Comparison of ENCODE assay signal across 28 mouse cellular contexts in the genomic region with DNA sequence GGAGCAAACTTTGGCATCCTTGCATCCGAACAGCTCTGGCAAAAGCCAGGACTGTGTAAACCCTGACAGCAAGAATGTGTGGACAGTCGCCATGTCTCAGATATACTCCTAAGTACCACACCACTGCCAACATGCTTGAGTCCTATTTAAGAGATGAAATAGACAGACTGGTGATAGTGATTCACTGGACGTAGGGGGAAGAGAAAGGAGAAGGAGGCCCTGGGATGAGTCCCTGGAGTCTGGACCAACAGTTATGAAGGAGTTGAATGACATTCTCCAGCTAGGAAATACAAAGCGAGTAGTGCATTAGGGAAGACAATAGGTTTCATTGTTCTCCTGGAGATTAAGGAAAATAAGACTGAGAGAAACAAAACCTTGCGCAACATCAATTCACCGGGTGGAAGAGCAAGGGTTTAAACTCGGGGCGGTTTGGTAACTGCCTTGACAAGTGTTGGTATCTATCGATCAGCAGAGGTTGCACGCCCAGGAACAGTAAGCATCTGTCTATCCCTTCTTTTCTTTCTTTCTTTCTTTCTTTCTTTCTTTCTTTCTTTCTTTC. TPM values are rescaled to one million over a fixed set of nuclear protein-coding genes. Genes with fewer than 3 reads are reported as not detected.
DNase-seq lines count a peak whose midpoint lies in the region; ATAC-seq and TF ChIP-seq lines count a peak whose summit lies in the region.
"Had no signal": no experiment of that assay in that cellular context is flagged by ENCODE, and none has a peak within 500 bp of the region (broad histone marks: within the 10 kb centered on the region; RNA-seq: fewer than 3 reads in every experiment).

No protein-coding gene starts in this region.

- no peak for TF ChIP-seq CTCF in intestine, postnatal 0 days (IDR thresholded peaks at IDR 0.05; ENCODE audit: low read depth)
- TF ChIP-seq CTCF in midbrain, postnatal 0 days (IDR thresholded peaks at IDR 0.05), result no peak

- H3K27ac ChIP-seq in intestine, embryonic 14.5 days (ENCODE audit: low read depth), result no peak overlapping the region
- no peak overlapping the region for H3K27ac ChIP-seq in intestine, postnatal 0 days (ENCODE audit: low read depth, low read length)
- H3K27ac ChIP-seq in midbrain, postnatal 0 days (ENCODE audit: low read depth, low read length), result no peak overlapping the region
- H3K27ac ChIP-seq: embryonic facial prominence, embryonic 12.5 days; embryonic facial prominence, embryonic 15.5 days; forebrain, embryonic 10.5 days; forebrain, embryonic 13.5 days; hindbrain, embryonic 12.5 days; hindbrain, embryonic 15.5 days had no signal

- no peak overlapping the region for H3K4me2 ChIP-seq in intestine, embryonic 14.5 days (ENCODE audit: low read length)
- H3K4me2 ChIP-seq in intestine, postnatal 0 days (replicated peaks; ENCODE audit: low read depth), result no peak overlapping the region
- no peak overlapping the region for H3K4me2 ChIP-seq in midbrain, postnatal 0 days (ENCODE audit: low read depth, low read length, poor library complexity, severe bottlenecking)
- H3K4me2 ChIP-seq: embryonic facial prominence, embryonic 12.5 days; embryonic facial prominence, embryonic 15.5 days; forebrain, embryonic 13.5 days; heart, embryonic 11.5 days; hindbrain, embryonic 12.5 days; hindbrain, embryonic 15.5 days had no signal

- H3K27me3 ChIP-seq in intestine, embryonic 14.5 days (replicated peaks; ENCODE audit: control insufficient read depth, insufficient read depth, low read length), result no peaks in the 10 kb centered on the region
- H3K27me3 ChIP-seq in intestine, postnatal 0 days (replicated peaks; ENCODE audit: control insufficient read depth, insufficient read depth, low read length), result no peaks in the 10 kb centered on the region
- no peaks in the 10 kb centered on the region for H3K27me3 ChIP-seq in midbrain, postnatal 0 days (ENCODE audit: insufficient read depth, low read length)
- H3K27me3 ChIP-seq: embryonic facial prominence, embryonic 12.5 days; embryonic facial prominence, embryonic 15.5 days; forebrain, embryonic 13.5 days; hindbrain, embryonic 12.5 days; hindbrain, embryonic 15.5 days had no signal

- H3K36me3 ChIP-seq in intestine, embryonic 14.5 days (ENCODE audit: control insufficient read depth, insufficient read depth, low read length), result no peaks in the 10 kb centered on the region
- H3K36me3 ChIP-seq in intestine, postnatal 0 days (ENCODE audit: control insufficient read depth, insufficient read depth), result no peaks in the 10 kb centered on the region
- no peaks in the 10 kb centered on the region for H3K36me3 ChIP-seq in midbrain, postnatal 0 days (ENCODE audit: insufficient read depth, low read length)
- H3K36me3 ChIP-seq: embryonic facial prominence, embryonic 12.5 days; embryonic facial prominence, embryonic 15.5 days; forebrain, embryonic 10.5 days; hindbrain, embryonic 12.5 days; hindbrain, embryonic 15.5 days had no signal

- no peak for ATAC-seq in intestine, embryonic 14.5 days (replicated peaks; ENCODE audit: low FRiP score, low TSS enrichment, low read depth)
- ATAC-seq in intestine, postnatal 0 days, result no peak
- no peak for ATAC-seq in erythroblast, adult 5-6 weeks (replicated peaks; ENCODE audit: low FRiP score, poor library complexity, severe bottlenecking)
- ATAC-seq in midbrain, postnatal 0 days (ENCODE audit: low FRiP score), result no peak
- ATAC-seq: CD4-positive, CD25-positive, alpha-beta regulatory T cell, adult 4 months; forebrain, embryonic 13.5 days; forebrain, embryonic 16.5 days; Patski had no signal

- no peaks in the 10 kb centered on the region for H3K4me1 ChIP-seq in intestine, embryonic 14.5 days (replicated peaks; ENCODE audit: control insufficient read depth, insufficient read depth, low read length)
- no peaks in the 10 kb centered on the region for H3K4me1 ChIP-seq in intestine, postnatal 0 days (replicated peaks; ENCODE audit: control insufficient read depth, insufficient read depth, low read length)
- no peaks in the 10 kb centered on the region for H3K4me1 ChIP-seq in midbrain, postnatal 0 days (ENCODE audit: insufficient read depth, low read length)
- H3K4me1 ChIP-seq: embryonic facial prominence, embryonic 12.5 days; embryonic facial prominence, embryonic 15.5 days; forebrain, embryonic 10.5 days; forebrain, embryonic 13.5 days; hindbrain, embryonic 12.5 days; hindbrain, embryonic 15.5 days had no signal

- no peak overlapping the region for H3K4me3 ChIP-seq in intestine, embryonic 14.5 days (ENCODE audit: low read depth, low read length)
- no peak overlapping the region for H3K4me3 ChIP-seq in intestine, postnatal 0 days (ENCODE audit: low read depth, low read length)
- no peak overlapping the region for H3K4me3 ChIP-seq in midbrain, postnatal 0 days (ENCODE audit: low read depth, low read length)
- H3K4me3 ChIP-seq: embryonic facial prominence, embryonic 12.5 days; embryonic facial prominence, embryonic 15.5 days; erythroblast, embryonic 14.5 days; forebrain, embryonic 10.5 days; forebrain, embryonic 13.5 days; hindbrain, embryonic 12.5 days; hindbrain, embryonic 15.5 days had no signal

- no peaks in the 10 kb centered on the region for H3K9me3 ChIP-seq in intestine, embryonic 14.5 days (ENCODE audit: control insufficient read depth, low read length)
- H3K9me3 ChIP-seq in intestine, postnatal 0 days (ENCODE audit: control insufficient read depth), result no peaks in the 10 kb centered on the region
- H3K9me3 ChIP-seq in midbrain, postnatal 0 days (ENCODE audit: low read length), result no peaks in the 10 kb centered on the region
- H3K9me3 ChIP-seq: embryonic facial prominence, embryonic 15.5 days; forebrain, embryonic 10.5 days; forebrain, embryonic 13.5 days; hindbrain, embryonic 12.5 days; hindbrain, embryonic 15.5 days had no signal

- DNase-seq in intestine, embryonic 14.5 days (ENCODE audit: low spot score), result peak; percentile 25
- DNase-seq in Muller cell, postnatal 12 days (ENCODE audit: inconsistent ontology term), result peak; percentile 13
- peak; percentile 97 for DNase-seq in fat pad, adult 2 months (ENCODE audit: extremely low read depth, low read depth, low spot score)
- DNase-seq in midbrain, postnatal 0 days (ENCODE audit: low spot score), result no peak
- no peak for DNase-seq in layer of hippocampus, postnatal 14 days (ENCODE audit: low spot score in 2 of 2)
- DNase-seq: adrenal gland, adult 2 months; adrenal gland, postnatal 14 days; B cell, adult 2 months; cerebellum, adult 11 months; cerebellum, adult 2 months; cerebellum, adult 9-11 months; cerebellum, postnatal 25 days; gastrocnemius, postnatal 10 days; gastrocnemius, postnatal 36 days; heart, adult 11 months had no signal

- no peak overlapping the region for H3K9ac ChIP-seq in intestine, embryonic 14.5 days (ENCODE audit: low read length)
- no peak overlapping the region for H3K9ac ChIP-seq in intestine, postnatal 0 days (ENCODE audit: low read depth, low read length)
- no peak overlapping the region for H3K9ac ChIP-seq in midbrain, postnatal 0 days (replicated peaks; ENCODE audit: low read length, poor library complexity, severe bottlenecking)
- H3K9ac ChIP-seq: embryonic facial prominence, embryonic 12.5 days; embryonic facial prominence, embryonic 15.5 days; forebrain, embryonic 13.5 days; hindbrain, embryonic 12.5 days; hindbrain, embryonic 15.5 days had no signal

- WGBS in intestine, embryonic 14.5 days, result 65% methylated on average over 10 of the region's 10 CpGs
- whole genome bisulfite sequencing in intestine, postnatal 0 days, result 52% methylated on average over 10 of the region's 10 CpGs
- WGBS in midbrain, postnatal 0 days, result 61% methylated on average over 10 of the region's 10 CpGs

RNA-seq across cellular contexts. Expression of gene Nrbf2, which starts 54.3 kb away (rescaled TPM):
- 36.0 and 39.6 TPM in 2 replicates for polyA plus RNA-seq in intestine, embryonic 14.5 days (2014; fragmentation: Nextera tagmentation; extraction: Ambion mirVana)
- 31.7 and 33.0 TPM in 2 replicates for polyA plus RNA-seq in intestine, postnatal 0 days (2015; fragmentation: Nextera tagmentation; extraction: Ambion mirVana)
- total RNA-seq in erythroblast, adult 5-6 weeks (2015; ENCODE audit: low replicate concordance), result 14.6 and 16.1 TPM in 2 replicates
- total RNA-seq in erythroblast, adult 5-6 weeks (2017; ENCODE audit: low replicate concordance), result 9.7 and 12.7 TPM in 2 replicates
- 15.5 and 17.3 TPM in 2 replicates for total RNA-seq in midbrain, postnatal 0 days (2014; rRNA removed)
- polyA plus RNA-seq in midbrain, postnatal 0 days (2015; fragmentation: Nextera tagmentation; extraction: Ambion mirVana), result 34.4 and 36.1 TPM in 2 replicates
- total RNA-seq in layer of hippocampus, postnatal 14 days (2021), result 10 to 100 TPM; 16.6 to 18.2 TPM

Comparison
In these comparisons a context has a peak if more than half of its experiments do, and no peak if none do; other contexts are left out.
1. DNase-seq: peak in intestine, embryonic 14.5 days (single experiment), Muller cell, postnatal 12 days (single experiment) and fat pad, adult 2 months (single experiment); none in midbrain, postnatal 0 days (single experiment) and layer of hippocampus, postnatal 14 days (0 of 2).